Mouse (Mus musculus) left cerebral cortex, adult 2 months (tissue): ENCODE measurements around the gene Batf. TPM values are rescaled to one million over a fixed set of nuclear protein-coding genes. Genes with fewer than 3 reads are reported as not detected.
"Not testable (repeated sequence)": the region's sequence is repeated elsewhere in the genome, so short reads cannot be mapped to it uniquely, and the experiment has no call there.

Source experiments
- DNase-seq, 2 experiments: peaks; one replicate each; pipeline ENCODE4 v3.0.0; 2021 to 2022; ENCODE audit warnings: low spot score in 2 of 2, mixed read lengths in 1 of 2; ENCODE audit errors: extremely low spot score in 1 of 2
- H3K27ac ChIP-seq: fragments of 200-600 bp; 2 replicates; pipeline ENCODE4 v1.8.1; 2022
- H3K4me3 ChIP-seq: fragments of 200-600 bp; 2 replicates; pipeline ENCODE4 v1.8.1; 2022
- CTCF ChIP-seq: fragments of 200-600 bp; IDR thresholded peaks from 2 replicates; pipeline ENCODE4 v1.8.1; 2022; ENCODE audit warnings: antibody characterized with exemption, mild to moderate bottlenecking, moderate library complexity
- intact Hi-C: fragments of 180-260 bp; cut with DNase I; formaldehyde crosslinking; loops from one replicate; pipeline ENCODE4 v1.15.1; 2025
- total RNA-seq, 2 experiments: library from RNA; stranded (reverse); gene quantifications; 2 replicates each; pipeline ENCODE4 v1.2.3; 2021

Gene Batf
- total RNA-seq, 2 experiments from 2014 or later: 0.36 to 0.49 TPM

DNA sequence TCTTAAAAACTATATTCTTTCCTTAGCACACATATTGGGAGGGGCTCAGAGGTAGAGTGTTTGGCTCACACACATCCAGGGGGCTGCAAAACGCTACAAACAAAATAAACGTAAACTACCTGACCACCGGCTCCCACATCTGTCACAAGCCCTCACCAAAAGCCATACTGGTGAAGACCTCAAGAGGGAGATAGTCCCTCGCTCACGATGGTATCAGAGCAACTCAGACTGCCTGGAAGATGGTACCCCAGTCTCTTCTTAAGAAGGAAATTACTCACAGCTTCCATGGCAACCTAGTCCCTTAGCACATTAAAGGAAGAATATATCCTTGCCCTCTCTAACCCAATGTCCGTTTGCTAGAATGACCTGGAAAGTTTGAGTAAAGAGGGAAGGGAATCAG, 1.4 kb downstream of the Batf start:
- intact Hi-C loops: no loop called here
- H3K4me3 ChIP-seq: no peak overlapping the region
- H3K27ac ChIP-seq: no peak overlapping the region
- no peak for DNase-seq
- TF ChIP-seq CTCF: no peak; the same call in 1 of the 2 replicates

DNA sequence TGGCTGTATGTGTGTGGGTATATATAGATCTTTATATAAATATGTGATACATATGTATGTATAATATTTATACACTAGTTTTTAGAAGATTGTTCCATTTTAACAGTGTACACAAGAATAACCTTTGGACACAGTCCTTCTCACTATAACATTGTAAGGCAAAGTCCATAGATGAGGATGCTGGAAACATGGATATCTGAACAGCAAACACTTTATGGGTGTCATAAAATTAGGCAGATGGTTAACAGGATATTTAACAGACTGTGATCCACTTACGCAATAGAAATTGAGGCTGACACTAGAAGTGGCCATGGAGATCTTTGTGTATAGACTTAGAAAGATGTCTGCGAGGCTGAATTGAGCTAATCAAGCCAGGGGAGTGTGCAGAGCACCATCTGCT, 9.3 kb downstream of the Batf start:
- no peak overlapping the region for H3K27ac ChIP-seq
- intact Hi-C loops: no loop called here
- DNase-seq: no peak
- H3K4me3 ChIP-seq: no peak overlapping the region
- TF ChIP-seq CTCF: no peak

DNA sequence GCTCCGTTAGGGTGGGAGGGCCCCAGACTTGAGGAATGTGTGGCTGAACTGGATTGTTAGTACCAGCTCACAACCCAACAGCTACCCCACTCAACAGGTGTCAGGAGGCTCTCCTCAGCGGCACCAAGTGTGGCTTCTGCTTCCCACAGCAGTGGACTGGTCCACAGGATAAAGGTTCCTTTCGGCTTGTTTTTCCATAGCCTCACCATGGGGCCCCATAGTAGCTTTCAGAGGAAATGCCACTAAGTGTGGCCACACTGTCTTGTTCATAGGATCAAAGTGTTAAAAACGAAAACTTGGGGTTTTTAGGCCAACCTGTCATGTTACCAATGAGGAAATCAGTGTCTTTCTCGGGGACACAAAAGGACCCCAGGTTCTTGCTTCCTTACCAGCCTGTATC, 10.0 kb downstream of the Batf start:
- no peak for DNase-seq
- intact Hi-C loops: no loop called here
- TF ChIP-seq CTCF: no peak

DNA sequence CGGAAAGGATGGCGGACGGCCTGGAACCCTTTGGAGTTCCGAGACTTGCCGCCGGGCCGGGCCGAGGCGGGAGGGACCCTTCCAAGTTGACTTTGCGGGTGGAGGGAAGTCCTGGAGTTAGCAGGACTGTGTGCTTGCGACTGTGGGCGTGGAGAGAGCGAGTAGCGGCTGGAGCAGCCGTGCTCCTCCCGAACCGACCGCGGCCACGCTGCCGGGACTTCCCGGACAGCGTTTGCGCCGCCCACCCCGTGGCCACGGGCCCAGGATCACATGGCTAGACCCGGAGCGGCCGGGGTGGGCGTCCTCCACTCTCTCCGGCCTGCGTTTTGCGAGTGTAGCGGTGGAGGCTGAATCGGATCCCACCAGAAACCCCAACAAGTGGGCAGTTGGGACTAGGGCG, 11.7 kb downstream of the Batf start:
- H3K4me3 ChIP-seq, intact Hi-C loops, H3K27ac ChIP-seq, DNase-seq: not testable (repeated sequence)

More for the DNA sequence above, 10.0 kb downstream of the Batf start:
- Histone ChIP-seq H3K27ac (no peak overlapping the region), H3K4me3 (no peak overlapping the region)

DNA sequence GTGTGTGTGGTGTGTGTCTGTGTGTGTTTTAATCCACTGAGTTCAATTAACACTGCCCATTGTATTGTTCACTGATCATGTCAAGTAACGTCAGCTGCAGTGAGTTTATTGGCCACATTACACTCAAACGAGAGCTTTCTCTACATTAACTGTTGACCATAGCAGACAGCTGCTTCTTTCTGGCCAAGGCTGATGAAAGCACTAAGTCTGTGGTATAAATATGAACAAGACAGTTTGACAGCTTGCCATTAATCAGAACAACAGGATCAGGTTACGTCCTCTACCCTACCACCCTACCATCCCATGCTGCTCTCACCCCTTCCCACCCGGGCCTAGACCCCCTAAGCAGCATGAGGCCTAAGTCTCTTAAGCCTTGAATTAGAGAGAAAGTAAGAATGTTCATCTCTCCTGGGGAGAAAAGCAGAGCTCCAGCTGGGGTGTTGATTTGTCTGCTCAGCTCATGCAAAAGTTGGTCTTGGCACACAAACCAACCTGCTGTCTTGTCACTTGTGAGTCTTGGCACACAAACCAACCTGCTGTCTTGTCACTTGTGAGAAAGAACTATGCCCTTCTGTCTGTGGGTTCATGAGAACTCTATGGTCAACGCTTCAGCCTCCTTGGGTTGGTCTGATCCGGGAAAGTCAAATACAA, 13.8 kb downstream of the Batf start:
- TF ChIP-seq CTCF: no peak

DNA sequence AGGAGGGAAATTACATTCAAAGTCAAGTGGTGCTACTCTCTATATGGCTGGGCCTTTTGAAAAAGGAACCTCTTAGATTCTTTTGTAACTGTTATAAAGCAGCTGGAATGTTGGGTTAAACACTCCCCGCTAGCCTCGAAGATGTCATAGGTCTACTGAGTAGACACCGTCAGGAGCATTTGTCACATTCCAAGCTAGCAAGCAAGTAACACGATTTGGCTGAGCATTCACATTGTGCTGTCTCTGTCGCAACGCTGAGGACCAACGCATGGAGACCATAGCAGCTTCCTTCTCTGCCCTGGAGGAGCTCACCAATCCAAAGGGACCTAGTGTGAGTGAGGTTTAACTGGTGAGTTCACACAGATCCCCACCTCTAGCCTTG, 14.4 kb downstream of the Batf start:
- no peak for TF ChIP-seq CTCF
- no peak overlapping the region for H3K27ac ChIP-seq
- no peak for DNase-seq
- no peak overlapping the region for H3K4me3 ChIP-seq
- intact Hi-C loops: no loop called here

More for the DNA sequence above, 13.8 kb downstream of the Batf start:
- no peak for DNase-seq
- intact Hi-C loops: no loop called here
- Histone ChIP-seq H3K4me3 (no peak overlapping the region), H3K27ac (no peak overlapping the region)

DNA sequence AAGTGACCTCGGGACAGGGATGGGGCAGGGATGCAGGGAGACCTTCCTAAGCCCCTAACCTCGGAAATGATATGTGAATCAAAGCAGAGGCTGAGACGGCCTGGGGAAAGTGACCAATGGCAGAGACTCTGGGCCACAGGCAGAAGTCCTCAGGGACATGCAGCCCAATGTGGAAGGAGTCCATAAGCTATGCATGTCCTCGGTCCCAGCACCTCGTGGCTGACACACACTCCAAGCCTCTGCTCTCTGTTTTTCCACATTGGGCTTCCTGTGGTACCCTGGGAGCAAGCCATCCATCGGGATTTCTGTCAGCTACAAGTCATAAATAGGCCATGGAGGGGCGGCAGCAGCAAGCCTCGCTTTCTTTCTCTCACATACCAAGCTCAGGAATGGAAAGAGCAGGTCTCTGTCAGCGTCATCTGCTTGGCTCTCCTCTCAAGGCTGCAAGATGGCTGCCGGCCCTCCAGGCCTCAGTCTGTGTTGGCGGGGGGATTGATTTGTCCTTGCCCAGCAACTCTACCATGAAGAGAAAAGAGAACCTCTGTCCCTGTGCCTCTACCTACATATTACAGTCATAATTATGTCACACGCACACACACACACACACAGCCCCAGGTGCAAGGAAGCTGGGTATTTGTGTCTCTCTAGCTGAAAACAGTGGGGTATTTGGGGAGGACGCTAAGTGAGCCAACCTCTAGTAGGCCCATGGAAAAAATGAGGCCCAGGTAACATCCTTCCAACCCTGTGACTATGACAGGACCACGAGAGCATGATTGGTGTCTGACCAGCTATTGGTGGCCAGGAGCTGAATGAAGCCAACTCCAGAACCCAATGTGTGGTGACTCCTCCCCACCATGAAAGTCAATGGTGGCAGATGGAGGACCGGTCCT, 15.9 kb downstream of the Batf start:
- Histone ChIP-seq H3K27ac (no peak overlapping the region), H3K4me3 (no peak overlapping the region)
- no peak for TF ChIP-seq CTCF
- DNase-seq: no peak
- intact Hi-C loops: no loop called here

DNA sequence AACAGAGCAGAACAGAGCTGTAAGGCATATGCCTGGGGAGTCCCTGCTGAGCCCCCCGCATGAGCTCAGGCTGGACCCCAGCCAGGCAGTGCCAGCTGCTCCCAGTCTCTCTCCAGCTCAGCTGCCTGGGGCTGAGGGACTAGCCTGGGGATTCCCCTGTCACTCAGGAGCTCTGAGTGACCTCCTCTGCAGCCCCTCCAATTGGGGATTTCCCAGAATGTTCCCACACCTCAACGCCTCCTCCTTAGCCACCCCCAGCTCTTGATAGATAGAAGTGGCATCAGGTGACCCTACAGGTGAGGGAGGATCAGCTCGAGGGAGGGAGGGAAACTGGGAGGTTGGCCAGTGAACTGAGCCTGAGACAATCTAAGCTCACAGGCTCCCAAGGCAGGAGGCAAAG, 17.0 kb downstream of the Batf start:
- Histone ChIP-seq H3K4me3 (no peak overlapping the region), H3K27ac (no peak overlapping the region)
- no peak for TF ChIP-seq CTCF
- intact Hi-C loops: no loop called here
- DNase-seq: no peak

DNA sequence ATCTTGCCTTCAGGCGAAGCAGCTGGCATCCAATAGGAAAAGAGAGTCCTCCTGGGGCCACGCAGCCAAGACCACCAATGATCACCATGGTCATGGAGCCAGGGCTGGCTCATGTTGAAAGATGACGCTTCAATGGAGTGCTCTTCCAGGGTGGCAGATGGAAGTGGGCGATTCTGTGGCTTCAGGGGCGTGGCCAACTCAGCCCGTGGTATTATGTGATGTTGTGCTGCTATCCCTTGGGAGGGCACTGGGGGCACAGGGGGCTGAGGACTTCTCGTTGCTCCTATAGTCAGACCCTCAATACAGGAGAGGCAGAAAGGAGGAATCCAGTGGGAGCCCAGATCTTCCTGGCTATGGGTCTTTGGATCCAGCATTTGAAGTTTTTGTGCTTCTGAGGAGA, 18.1 kb downstream of the Batf start:
- TF ChIP-seq CTCF: no peak
- no peak for DNase-seq
- no peak overlapping the region for H3K4me3 ChIP-seq
- intact Hi-C loops: no loop called here
- no peak overlapping the region for H3K27ac ChIP-seq

DNA sequence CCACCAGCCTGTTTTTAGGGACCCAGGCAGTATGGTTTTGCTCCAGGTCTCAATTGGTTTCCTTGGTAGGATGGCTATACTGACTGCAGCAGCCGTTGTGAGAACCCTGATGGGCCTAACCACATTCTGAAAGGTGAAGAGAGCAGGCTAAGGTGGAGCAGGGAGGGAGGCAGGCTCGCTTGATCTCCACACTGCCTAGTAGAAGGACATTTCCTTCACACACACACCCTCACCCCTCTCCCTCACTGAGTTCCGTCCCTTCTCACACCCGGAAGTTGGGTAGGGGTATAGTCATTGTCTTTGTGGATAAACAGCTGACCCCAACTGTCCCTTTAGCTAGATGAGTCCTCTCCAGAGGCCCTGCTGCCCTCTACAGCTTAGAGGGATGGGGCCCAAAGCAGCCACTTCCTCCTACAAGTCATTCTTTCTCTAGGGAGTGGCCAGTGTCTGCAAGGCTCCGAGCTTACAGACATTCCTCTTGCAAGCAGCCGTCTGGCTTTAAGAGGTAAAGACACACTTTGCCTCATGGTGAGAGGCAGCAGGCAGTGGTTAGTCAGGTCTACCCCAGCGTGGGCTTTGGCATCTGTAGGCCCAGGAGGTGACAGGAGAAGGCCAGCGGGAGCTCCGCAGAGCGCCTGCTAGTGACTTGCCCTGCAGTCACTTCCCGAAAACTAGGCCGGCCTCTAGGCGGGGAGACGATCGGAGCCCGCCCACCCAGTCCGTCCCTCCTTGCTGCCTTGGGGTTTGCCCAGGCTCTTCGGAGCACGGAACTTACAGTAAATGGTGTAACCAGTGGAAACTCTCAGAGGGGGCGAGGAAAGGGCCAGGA, 18.7 kb downstream of the Batf start:
- no peak; the same call in 1 of the 2 replicates for TF ChIP-seq CTCF
- peak overlapping the region; percentile 14 for H3K4me3 ChIP-seq
- H3K27ac ChIP-seq: 0 out of 2 replicates have a peak overlapping the region, but pooled peaks have one; percentile 37
- intact Hi-C loops: no loop called here
- peak; percentile 42 to 46 for DNase-seq

- no peak for DNase-seq
- peak overlapping the region; percentile 14 for H3K4me3 ChIP-seq
- H3K27ac ChIP-seq: no peak overlapping the region
- TF ChIP-seq CTCF: no peak
- intact Hi-C loops: no loop called here
These were observed 19.5 kb downstream of the Batf start for GRCm38 (mm10) chr12:85705831-85706530.

GRCm38 (mm10) chr12:85706906-85707305, 20.4 kb downstream of the Batf start:
- H3K27ac ChIP-seq: no peak overlapping the region
- no peak for DNase-seq
- intact Hi-C loops: no loop called here
- no peak for TF ChIP-seq CTCF
- no peak overlapping the region for H3K4me3 ChIP-seq
